8 mouse cellular contexts compared by ENCODE assay signal in the genomic region with DNA sequence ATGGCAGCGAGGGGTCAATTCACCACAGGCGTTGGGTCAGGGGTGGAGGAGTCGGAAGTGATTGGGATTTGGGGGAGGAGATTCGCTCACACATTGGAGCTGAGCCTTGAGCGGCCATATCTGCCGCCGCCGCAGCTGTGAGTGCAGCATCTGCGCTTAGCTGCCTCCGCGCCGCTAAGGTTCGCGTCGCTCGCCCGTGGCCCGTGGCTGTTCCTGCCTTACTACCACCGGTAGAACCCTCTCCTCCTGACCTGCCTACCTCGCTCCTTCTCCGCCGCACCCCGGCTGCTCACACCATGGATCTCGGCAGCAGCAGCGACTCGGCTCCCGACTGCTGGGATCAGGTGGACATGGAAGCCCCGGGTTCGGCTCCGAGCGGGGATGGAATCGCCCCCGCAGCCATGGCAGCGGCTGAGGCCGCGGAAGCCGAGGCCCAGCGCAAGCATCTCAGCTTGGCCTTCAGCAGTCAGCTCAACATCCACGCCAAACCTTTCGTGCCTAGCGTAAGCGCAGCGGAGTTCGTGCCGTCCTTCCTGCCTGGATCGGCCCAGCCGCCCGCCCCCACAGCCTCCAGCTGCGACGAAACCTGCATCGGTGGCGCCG. TPM values are rescaled to one million over a fixed set of nuclear protein-coding genes. Genes with fewer than 3 reads are reported as not detected.
DNase-seq lines count a peak whose midpoint lies in the region; ATAC-seq and TF ChIP-seq lines count a peak whose summit lies in the region.

A gene (plus strand): TSS at position 109 of the 603 bp plus-strand sequence.

- H3K4me2 ChIP-seq in forebrain, postnatal 0 days (ENCODE audit: low read depth), result peak within 1 kb of the TSS; percentile 46
- peak within 1 kb of the TSS; percentile 68 for H3K4me2 ChIP-seq in lung, embryonic 16.5 days (ENCODE audit: low read depth, low read length)

- no peaks in the 10 kb centered on the region for H3K36me3 ChIP-seq in forebrain, postnatal 0 days (ENCODE audit: insufficient read depth)
- 0 out of 2 replicates have a peak, but pooled peaks cover 4% of the 10 kb centered on the region for H3K36me3 ChIP-seq in hindbrain, embryonic 10.5 days
- no peaks in the 10 kb centered on the region for H3K36me3 ChIP-seq in lung, embryonic 16.5 days (ENCODE audit: control insufficient read depth, insufficient read depth, low read length)

- ATAC-seq in forebrain, postnatal 0 days, result peak; percentile 97
- ATAC-seq in lung, embryonic 16.5 days (ENCODE audit: low read depth), result peak; percentile 62

- H3K4me3 ChIP-seq in forebrain, postnatal 0 days (ENCODE audit: low read depth, low read length), result peak within 1 kb of the TSS; percentile 57
- peak within 1 kb of the TSS; percentile 68 for H3K4me3 ChIP-seq in hindbrain, embryonic 10.5 days
- peak within 1 kb of the TSS; percentile 62 for H3K4me3 ChIP-seq in lung, embryonic 16.5 days (ENCODE audit: low read length)

- H3K27me3 ChIP-seq in forebrain, postnatal 0 days (ENCODE audit: insufficient read depth, low read length), result no peaks in the 10 kb centered on the region
- H3K27me3 ChIP-seq in hindbrain, embryonic 10.5 days (ENCODE audit: insufficient read depth, poor library complexity, severe bottlenecking), result peaks cover 49% of the 10 kb centered on the region
- H3K27me3 ChIP-seq in lung, embryonic 16.5 days (ENCODE audit: control insufficient read depth, insufficient read depth, low read depth, low read length), result peaks cover 10% of the 10 kb centered on the region

- H3K9ac ChIP-seq in forebrain, postnatal 0 days, result peak within 1 kb of the TSS; percentile 72
- peak within 1 kb of the TSS; percentile 68 for H3K9ac ChIP-seq in lung, embryonic 16.5 days (ENCODE audit: low read length)

- TF ChIP-seq CTCF in forebrain, postnatal 0 days (IDR thresholded peaks at IDR 0.05; ENCODE audit: low read depth), result no peak

- H3K4me1 ChIP-seq in forebrain, postnatal 0 days (ENCODE audit: insufficient read depth), result 0 out of 2 replicates have a peak, but pooled peaks cover 7% of the 10 kb centered on the region
- H3K4me1 ChIP-seq in hindbrain, embryonic 10.5 days (replicated peaks), result peaks cover 8% of the 10 kb centered on the region; the same call in 1 of the 2 replicates
- H3K4me1 ChIP-seq in lung, embryonic 16.5 days (replicated peaks; ENCODE audit: control insufficient read depth, insufficient read depth, low read length), result no peaks in the 10 kb centered on the region

- peak within 1 kb of the TSS; percentile 75 for H3K27ac ChIP-seq in forebrain, postnatal 0 days (ENCODE audit: low read depth, low read length)
- H3K27ac ChIP-seq in hindbrain, embryonic 10.5 days, result peak within 1 kb of the TSS; percentile 89
- no peak within 1 kb of the TSS for H3K27ac ChIP-seq in lung, embryonic 16.5 days (ENCODE audit: low read length)

- DNase-seq in WW6 (ENCODE audit: low read depth, low spot score), result peak; percentile 46
- peak; percentile 63 to 71 for DNase-seq in cerebellum, adult 18-20 months
- DNase-seq in forebrain, postnatal 0 days, result peak; percentile 77
- DNase-seq in hindbrain, embryonic 10.5 days (ENCODE audit: low spot score), result peak; percentile 74
- peak; percentile 26 to 52 for DNase-seq in layer of hippocampus, postnatal 10 days (ENCODE audit: low spot score in 2 of 2)
- peak; percentile 25 for DNase-seq in ovary, postnatal 14 days (ENCODE audit: low spot score)
- no peak for DNase-seq in B cell, adult 2 months

- 31% methylated on average over 53 of the region's 53 CpGs for WGBS in forebrain, postnatal 0 days
- 23% methylated on average over 53 of the region's 53 CpGs for whole genome bisulfite sequencing in hindbrain, embryonic 10.5 days
- 13% methylated on average over 53 of the region's 53 CpGs for WGBS in lung, embryonic 16.5 days

- no peaks in the 10 kb centered on the region for H3K9me3 ChIP-seq in forebrain, postnatal 0 days (ENCODE audit: low read length)
- H3K9me3 ChIP-seq in hindbrain, embryonic 10.5 days, result no peaks in the 10 kb centered on the region
- H3K9me3 ChIP-seq in lung, embryonic 16.5 days (ENCODE audit: control insufficient read depth, low read length), result no peaks in the 10 kb centered on the region

RNA-seq across cellular contexts. Expression of the gene that starts here (rescaled TPM):
- total RNA-seq in forebrain, postnatal 0 days (2014; rRNA removed), result 11.8 and 14.2 TPM in 2 replicates
- 14.0 and 20.5 TPM in 2 replicates for polyA plus RNA-seq in forebrain, postnatal 0 days (2015; fragmentation: Nextera tagmentation; extraction: Ambion mirVana)
- 9.5 and 9.7 TPM in 2 replicates for polyA plus RNA-seq in hindbrain, embryonic 10.5 days (2016; fragmentation: Nextera tagmentation; extraction: Ambion mirVana)
- total RNA-seq in layer of hippocampus, postnatal 10 days (2021), result 10 to 100 TPM; 34.7 to 38.1 TPM
- 3.1 and 3.9 TPM in 2 replicates for polyA plus RNA-seq in lung, embryonic 16.5 days (2015; fragmentation: Nextera tagmentation; extraction: Ambion mirVana)

Comparison
In these comparisons a context has a peak if more than half of its experiments do, and no peak if none do; other contexts are left out.
1. DNase-seq: peak in WW6 (single experiment), cerebellum, adult 18-20 months (2 of 2), forebrain, postnatal 0 days (single experiment), hindbrain, embryonic 10.5 days (single experiment), layer of hippocampus, postnatal 10 days (2 of 2) and ovary, postnatal 14 days (single experiment); none in B cell, adult 2 months (0 of 2).
2. Peak in every context shown above with its lines, with median percentiles within 50 percentile points of each other: H3K4me3 ChIP-seq.